Mouse (Mus musculus) v-Abl transformed pro-B cells (cell line): Measurements from ENCODE around the gene Efcab9.

Source experiments
- in situ Hi-C, 2 experiments: fragments of 400-800 bp; cut with MboI; formaldehyde crosslinking; loops; one replicate each; pipeline ENCODE4 v1.15.1; 2025; ENCODE audit not compliant: unreplicated experiment in 2 of 2

The Efcab9 gene

DNA sequence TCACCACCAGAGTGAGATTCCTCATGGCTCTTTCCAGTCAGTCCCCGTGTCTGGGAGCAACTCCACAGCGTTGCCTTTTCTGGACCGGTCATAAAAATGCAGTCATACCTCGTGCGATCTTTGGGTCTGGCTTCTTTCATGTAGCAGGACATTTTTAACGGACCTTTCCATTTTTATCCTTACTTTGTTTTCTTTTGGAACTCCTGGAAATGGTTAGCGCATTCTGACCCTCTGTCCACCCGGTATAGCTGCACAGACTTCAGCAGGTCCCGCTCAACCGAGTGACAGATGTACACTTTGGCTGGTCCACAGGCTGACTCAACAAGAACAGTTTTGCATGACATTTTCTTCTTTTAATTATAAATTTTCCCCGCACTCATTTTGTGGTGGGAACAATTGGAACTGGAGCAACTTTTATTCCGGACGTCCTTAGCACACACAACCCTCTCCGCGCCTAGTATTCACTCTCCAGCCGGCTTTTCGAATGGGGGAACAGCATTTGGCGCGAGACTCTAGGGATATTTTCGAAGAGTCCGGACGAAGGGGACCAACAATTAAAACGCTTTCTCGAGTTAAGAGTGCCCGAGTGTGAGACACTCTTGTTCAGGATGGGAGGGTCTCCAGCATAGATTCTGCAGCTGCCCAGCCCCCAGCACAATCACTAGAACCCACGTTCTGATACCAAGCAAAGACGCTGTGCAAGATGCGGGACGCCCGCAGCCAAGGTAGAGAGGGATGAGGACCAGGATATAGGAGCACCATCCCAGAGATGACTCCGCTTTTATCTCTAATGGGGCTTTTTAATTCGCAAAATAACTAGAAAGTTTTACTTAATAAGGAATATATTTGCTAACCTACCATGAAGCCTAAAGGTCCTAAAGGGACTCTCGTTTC lies at the start of gene Efcab9:
Gene Efcab9 (minus strand): TSS at position 211 of the 894 bp plus-strand sequence.
- in situ Hi-C loops, result loop anchor here in 1 of 2 experiments (5.0 kb wide), 1 partner anchor 55 kb away; no protein-coding TSS in a partner anchor

DNA sequence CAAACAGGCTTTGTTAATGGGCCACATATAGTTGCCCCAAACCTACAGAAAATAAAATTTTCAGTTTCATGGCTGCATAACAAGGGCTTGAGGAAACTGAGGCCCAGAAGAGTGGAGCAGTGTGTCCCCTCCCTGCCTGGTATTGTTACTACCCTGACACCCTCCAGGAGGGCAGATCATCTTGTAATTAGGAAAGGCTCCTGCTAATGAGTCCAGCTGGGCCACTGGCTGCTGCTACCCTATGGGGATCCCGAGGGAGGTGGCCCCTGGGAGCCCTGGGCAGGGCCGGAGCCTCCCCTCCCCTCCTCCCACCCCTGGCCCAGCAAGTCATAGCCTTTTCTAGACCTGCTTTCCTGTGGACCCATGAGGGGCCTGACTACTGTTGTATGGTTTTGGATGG lies 49.1 kb upstream of the Efcab9 start:
- in situ Hi-C loops, result no loop called here

DNA sequence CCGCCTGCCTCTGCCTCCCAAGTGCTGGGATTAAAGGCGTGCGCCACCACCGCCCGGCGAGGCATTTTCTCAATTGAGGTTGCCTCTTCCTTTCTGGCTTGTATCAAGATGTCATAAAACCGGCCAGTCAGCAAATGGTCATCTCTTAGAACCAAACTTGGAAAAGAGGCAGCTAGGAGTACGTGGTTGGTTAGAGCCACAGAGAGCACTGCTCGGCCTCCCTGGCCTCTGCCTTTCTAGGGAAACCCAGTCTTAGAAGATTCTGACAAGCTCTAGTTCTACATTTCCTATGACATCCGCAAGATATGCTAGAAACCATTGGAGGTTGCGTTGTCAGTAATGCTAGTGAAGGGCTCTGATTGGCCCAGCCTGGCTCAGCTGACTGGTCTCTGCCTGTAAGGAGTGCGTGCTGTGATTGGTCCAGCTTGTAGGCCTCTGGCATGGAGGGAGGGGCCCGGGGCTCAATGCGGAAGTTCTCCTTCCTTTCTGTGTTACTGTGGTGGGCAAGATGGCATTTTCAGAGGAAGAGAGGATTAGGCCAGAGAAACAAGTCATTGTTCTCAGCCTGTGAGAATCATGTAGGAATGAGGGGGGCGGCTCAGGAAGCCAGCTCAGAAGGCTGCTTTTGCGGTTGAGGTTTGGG lies 48.5 kb upstream of the Efcab9 start:
- in situ Hi-C loops, result no loop called here

DNA sequence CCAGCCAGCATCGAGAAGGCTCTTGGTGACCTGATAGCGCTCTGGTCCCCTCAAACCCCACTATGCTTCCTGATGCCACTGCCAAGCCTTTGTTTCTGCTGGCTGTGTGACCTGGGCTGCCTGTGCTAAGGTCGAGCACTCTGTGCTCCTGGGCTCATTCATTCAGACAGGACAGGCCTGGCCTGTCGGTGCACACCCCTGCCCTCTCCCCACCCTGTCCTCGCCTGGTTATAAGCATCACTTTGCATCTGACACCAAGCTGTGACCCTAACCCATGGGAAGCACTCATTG lies 44.8 kb upstream of the Efcab9 start:
- in situ Hi-C loops, result no loop called here

DNA sequence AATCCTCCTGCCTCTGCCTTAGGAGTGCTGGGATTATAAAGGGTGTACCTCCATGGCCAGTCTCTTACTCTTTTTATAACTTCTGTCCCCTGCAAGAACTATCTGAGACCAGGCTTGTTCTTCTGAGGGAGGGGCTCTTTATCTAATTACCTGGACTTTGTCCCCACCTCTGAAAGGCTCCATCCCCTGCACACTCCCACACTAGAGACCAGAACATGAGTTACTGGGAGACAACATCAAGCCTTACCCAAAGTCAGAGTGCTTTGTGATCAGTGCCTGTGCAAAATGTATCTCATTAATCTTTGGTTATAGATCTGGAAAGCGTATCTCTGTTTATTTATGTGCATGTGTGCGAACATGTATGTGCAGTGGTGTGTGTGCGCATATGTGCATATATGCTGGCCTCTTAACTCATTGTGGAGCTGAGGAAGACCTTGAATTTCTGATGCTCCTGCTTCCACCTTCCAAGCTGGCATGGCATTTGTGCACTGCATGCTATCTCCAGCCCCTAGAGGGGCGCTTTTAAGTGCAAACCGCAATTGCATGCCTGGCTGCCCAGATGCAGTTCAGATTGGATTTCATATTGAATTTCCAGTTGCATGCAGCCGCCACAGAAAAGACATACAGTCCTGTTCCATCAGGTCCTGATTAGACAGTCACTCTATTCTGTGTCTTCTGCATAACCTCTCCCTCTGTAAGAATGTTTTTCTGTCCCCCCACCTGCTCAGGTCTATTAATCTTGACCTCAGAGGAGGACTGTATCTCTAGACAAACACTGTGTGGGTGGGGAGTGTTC lies 44.3 kb upstream of the Efcab9 start:
- in situ Hi-C loops, result no loop called here

DNA sequence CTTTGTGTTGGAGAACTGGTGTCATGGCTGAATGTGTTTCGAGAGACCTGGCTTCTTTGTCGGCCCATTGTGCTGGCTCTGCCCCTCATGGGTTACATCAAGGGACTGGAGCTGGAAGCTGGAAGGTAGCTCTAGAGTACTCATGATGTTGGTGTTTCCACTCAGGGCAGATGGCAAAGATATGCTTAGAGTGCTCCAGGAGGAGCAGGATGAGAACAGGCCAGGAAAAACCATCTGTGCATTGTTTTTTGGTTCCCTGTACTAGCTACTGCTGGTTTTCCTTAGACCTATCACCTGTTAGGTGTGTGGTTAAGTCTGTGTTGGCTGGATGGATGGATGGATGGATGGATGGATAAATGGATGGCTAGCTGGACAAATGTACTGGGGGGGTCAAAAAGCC lies 41.8 kb upstream of the Efcab9 start:
- in situ Hi-C loops, result no loop called here

DNA sequence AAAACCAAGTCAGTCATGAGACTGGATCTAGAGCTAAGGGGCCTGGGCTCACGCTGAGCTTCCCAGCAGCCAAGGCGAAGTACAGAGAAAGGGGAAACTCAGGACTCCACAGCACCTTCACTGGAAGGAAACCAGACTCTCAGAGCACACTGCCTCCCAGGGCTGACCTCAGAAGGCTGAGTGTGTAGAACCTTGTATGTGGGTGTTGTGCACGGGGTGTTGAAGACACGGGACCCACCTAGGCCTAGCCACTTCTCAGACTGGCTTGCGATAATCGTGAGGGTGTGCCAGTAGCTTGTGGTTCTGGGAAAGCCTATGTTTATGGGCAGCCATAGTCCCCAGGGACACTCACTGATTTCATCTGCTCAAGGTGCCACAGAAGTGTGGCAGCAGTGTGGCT lies 39.2 kb upstream of the Efcab9 start:
- in situ Hi-C loops, result no loop called here

DNA sequence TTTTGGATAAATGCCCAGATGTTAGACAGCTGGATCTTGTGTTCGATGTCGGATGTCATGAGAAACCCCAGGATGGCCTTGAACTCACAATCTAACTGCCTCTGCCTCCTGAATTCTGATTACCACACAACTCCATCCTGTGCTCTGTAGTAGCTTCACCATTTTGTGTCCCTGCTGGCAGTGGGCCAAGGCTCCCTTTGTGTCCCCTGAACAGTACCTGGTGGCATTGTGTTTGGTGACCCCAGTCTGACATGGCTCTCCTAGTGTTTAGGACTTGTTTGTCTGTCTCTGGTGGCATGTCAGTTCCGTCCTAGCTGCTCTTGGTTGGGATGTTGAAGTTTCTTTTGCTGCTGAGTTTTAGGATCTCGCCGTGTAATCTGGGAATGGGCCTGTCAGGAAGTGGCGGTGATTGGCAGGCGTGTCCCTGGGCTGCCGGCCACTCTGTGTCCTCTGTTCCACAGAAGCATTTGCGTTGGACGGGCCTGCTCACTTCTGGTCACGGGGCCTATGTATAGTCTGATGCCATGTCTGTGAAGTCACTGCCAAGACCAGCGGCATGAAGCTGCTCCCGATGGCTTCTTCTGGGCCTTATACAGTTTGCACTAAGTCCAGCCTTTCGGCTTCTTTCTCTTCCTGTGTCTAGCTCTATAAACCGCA lies 36.9 kb upstream of the Efcab9 start:
- in situ Hi-C loops, result no loop called here

DNA sequence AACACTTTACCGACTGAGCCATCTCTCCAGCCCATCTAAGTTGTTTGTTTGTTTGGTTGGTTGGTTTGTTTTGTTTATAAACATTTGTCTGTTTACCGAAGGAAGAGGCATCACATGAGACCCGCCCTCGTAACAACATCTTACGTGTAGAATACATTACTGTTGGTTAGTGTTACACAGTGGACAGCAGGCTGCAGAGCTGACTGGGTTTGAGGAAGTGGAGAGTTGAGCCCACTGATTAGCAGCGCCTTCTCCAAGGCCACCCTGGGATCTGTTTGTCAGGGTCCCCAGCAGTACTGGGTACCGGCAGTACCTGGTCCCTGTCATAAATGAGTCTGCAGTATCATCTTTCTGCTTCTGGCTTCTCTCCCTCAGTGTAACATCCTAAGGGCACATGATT lies 36.2 kb upstream of the Efcab9 start:
- in situ Hi-C loops, result no loop called here

DNA sequence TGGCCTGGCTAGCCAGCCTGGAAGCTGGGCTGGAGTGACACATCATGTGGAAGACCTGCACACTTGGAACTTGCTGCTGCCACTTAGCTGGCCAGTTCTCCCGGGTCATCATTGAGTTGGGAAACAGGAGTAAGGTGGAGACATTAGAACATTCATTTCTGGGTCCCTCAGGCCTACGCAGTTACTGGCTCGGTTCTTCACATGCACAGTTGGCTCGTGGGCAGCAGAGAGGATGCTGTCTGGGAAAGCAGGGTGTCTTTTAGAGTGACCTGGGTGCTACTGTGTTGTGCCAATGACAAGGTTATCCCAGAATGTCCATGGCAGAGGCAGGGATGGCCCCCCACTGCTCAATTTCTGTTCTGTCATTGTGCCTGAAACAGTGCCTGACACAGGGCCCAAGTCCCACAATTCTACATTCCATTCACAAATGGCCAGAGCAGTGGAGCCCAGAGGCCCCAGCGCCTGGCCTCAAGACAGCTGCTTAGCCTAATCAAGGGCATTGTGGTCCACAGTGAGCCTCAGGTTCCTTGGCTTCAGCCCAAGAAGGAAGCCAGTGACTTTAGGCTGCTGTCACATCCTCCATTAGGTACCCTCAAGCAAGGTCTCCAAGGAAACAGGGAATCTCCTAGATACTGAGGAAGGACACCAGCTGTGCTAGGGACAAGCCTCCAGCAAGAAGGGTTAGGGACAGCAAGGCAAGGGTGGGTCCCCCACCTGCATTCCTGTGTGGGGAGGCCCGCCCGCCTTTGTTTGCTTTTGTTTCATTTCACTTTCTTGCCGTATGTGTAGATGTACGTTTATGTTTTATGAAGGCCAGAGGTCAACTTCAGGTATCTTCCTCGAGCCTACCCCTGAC lies 35.3 kb upstream of the Efcab9 start:
- in situ Hi-C loops, result no loop called here

DNA sequence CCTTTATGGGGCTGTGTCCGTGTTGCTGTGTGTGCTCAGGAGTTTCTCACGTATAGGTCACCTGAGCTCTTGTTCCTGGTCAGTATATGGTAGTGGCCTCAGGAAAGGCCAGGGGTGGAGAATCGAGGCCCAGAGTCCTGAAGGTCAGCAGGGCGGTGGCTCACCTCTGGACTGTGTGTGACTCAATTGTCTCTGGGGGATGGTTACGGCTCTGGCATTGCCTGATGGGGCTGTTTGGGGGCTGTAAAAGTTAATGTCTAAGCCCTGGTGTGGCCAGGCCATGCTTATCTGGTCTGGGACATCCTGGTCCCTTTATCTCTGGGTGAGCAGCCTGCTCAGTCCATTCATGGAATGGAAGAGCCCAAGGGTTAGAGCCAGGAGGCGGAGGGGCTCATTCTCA lies 34.3 kb upstream of the Efcab9 start:
- in situ Hi-C loops, result no loop called here

DNA sequence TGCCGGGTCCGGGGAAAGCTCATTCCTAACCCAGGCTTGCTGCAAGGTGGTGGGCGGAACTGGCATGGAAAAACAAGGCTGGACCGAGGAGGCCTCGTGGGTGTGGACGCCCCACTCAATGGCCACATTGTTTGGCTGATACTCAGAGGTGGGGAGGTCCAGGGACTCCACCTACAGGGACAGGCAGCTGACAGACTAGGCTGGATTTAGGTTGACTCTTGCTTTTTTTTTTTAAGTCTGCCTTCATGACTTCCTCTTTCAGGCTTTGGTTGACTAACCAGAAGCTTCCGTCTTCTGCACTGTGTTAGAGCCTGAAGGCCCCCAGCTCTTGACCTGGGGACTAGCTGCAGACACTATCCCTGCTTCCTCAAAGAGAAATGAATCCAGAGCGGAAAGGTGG lies 33.2 kb upstream of the Efcab9 start:
- in situ Hi-C loops, result no loop called here

DNA sequence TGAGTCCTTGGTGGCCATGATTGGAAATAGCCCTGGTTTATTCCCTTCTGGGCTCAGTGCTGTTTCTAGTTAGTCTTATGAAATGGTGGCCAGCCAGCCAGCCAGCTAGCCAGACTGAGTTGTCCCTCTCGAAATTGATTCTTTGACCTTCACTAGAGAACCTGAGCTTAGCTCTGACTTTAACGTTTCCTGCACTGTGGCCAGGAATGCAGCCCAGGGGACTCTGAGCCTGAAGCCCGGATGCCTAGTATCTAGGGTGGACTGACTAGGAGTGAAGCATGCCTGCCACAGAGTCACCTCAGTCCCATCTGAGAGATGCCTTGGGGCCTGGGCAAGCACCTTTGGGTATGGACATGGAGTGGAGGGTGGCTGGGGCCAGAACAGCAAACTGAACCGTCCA lies 32.7 kb upstream of the Efcab9 start:
- in situ Hi-C loops, result no loop called here

DNA sequence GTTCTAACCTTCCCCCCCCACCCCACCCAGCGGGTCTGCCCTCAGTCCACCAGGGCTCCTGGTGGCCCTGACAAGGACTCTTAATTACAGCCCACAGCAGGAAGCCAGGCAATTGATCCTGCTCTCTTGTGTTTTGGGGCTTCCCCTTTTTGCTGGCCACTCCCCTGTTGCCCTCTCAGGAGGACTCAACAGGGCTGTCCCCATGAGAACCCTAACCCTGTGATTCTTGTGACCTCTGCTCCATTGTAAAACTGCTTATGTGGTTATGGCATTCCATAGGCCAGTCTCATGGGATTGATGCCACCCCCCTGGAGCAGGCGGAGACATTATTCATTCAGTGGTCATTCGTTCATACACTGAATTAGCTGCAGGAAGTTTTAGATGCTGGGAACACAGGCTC lies 31.8 kb upstream of the Efcab9 start:
- in situ Hi-C loops, result no loop called here

DNA sequence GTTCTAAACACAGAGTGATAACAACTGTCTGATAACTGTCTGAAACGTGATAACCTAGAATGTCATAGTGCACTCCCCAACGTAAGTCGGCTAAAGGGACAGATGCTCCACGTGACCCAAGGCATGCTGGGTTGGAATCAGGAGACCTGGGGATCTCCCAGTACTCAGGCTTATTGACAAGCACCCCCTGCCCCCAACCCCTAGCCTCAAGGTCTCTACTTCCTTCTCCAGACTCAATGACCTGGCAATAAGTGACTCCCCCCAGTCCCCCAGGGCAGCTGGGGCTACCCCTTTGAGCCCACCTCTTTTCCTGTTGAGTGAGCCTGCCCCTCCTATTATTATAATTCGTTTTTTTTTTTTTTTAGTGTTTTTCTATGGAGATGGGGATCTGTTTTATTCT lies 30.8 kb upstream of the Efcab9 start:
- in situ Hi-C loops, result no loop called here

DNA sequence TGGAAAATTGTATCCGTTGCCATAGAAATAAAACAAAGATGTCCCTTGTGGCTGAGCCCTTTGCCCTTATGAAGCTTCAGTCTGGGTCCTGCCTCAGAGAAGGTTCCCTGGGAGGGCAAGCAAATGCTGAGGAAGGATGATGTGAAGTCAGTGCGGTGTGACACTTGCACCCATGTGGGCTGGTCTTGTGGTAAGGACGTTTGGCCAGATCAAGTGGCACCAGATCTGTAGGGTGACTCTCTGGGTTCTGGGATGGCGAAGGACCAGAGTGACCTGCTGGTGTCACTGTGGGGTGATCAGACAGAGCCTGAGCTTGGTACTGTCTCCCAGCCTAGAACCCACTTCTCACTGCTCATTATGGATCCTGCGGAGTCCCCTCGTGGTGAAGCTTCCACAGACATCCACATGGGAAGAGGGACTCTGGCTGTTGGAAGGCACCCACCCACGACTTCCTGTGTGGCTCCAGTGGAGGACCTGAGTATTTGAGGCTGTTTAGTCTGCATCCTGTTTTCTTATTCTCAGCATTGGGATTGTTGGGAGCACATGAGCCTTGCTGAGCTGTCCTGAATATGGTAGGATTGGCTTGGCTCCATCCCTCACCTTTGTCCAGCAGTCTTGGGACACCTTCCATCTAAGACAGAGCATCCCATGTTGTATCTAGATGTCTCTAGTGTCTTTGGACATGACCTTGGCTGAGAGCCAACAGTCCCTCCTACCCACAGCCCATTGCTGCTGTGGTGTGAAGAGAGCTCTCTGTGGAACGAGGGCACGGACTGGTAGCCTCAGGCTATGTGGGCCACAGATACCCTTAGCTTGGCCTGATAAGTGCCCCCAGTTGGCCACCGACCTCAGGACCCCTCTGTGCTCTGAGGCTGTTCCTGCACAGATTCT lies 29.8 kb upstream of the Efcab9 start:
- in situ Hi-C loops, result no loop called here

DNA sequence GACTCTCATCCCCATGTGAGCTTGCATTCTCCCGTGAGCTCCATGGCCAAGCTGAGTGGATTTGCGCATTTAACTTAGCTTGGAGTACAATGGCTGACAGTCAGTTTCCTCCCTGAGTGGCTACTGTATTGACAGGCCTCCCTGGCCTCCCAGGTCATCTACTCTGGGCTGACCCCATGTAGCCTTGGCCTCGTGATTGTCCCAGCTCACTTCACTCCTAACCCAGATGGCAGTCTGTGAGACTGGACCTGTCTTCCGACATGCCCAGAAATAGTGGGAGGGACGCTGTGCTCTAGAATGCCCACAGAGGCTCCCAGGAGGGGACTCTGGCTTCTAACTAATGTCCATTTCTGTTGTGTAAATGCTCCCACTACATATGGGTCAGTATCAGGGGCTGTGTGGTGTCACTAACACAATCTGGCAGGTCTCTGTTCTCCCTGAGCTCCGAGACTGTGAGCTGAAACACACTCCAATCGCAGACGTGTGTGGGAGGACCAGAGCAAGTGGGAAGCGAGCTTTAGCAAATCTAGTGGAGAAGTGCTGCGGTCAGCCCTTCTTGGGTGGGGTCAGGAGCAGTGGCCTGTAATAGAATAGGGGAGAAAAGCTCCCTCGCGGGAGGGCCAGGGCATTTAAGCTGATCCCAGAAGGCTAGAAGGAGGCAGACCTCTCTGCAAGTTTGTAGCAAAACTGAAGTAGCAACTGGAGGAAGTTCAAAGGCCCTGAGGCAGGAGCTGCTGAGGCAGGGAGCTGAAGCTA lies 28.3 kb upstream of the Efcab9 start:
- in situ Hi-C loops, result no loop called here

DNA sequence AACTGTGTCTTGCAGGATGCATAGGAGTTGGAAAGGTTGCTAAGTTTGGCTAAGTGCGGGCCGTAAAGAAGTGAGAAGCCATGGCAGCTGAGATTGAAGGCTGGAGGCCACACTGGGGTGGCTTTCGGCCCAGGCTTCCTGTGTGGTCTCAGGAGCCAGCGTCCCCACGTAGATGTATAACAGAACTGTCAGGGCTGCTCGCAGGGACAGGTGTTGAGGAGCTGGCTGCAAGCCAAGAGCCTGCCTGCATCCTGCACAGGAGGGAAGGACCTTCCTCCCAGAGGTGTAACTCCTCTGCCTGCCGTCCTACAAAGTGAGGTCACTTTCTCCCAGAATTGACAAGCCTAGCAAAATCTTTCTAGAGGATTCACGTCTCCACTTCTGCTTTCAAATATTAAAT lies 26.8 kb upstream of the Efcab9 start:
- in situ Hi-C loops, result no loop called here
